Mouse (Mus musculus) heart, adult 11 months (tissue): Measurements from ENCODE around the gene Kirrel3.

Experiments
- DNase-seq: peaks from one replicate; pipeline ENCODE4 v3.0.0; 2022

Gene Kirrel3

DNA sequence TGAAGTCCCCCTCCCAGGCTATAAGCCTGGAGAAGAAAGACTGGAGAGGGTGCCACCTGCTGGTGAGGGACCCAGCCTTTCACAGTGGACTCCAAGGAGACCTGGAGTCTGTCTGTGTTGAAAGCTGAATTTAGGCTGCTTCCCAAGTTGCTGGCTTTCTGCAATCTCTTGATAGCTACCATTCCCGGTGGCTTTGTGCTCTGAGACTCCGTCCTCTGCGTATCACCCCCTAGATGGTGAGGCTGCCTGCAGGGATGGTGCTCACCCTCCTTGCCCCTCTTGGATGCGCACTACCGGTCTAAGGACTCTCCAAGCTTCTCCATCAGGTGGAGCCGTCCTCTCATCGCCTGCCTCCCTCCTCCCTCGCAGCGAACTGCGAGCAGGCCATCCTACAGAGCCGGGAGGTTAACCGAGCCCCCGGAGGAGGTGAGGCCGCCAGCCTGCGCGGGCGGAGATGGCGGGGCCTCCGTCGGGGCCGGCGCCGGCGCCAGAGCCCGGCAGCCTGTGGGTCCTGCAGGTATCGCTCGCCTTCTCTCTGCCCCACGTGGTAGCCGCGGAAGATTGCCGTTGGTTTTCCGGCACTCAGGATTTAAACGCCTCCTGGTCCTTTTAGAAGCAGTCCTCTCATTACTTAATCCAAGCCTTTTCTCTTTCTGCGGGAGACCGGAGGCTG is at the start of gene Kirrel3:
Kirrel3 (plus strand) TSS at position 136 of the 673 bp plus-strand sequence.
- peak; percentile 85 for DNase-seq

DNA sequence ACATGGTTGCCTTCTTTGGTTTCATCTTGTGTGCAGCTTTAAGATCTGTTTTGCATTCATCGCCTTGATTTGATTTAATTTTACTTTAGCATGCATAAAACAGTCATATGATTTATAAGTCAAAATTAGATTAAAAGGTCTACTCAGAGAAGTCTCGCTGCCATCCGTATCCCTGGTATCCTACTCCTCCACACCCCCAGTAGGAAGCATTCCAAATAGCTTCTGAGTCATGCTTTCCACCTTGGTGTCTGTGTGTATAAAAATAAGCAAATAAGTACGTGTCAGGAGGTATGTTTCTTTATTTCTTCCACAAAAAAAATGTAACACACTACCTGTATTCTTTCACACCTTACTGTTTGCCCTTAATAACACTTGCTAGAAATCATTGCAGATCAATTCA is 45.0 kb upstream of the Kirrel3 start:
- no peak for DNase-seq

DNA sequence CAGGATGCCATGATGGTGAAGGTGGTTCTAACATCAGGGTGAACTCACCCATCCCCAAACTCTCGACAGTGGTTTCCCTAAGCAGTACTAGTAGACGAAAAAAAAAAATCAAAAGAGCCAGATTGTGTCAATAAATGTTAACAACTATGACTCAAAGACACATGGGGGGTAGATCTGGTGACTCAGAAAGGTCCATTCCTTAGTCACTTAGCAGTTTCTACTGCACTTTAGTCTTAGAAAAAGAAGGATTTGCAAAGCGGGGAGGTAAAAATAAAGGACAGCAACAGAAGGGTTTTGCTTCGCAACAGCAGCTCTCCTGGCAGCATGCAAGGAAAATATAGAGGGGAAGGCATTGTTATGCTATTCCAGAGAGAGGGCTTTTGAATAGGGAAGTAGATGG is 41.7 kb upstream of the Kirrel3 start:
- DNase-seq, result no peak

DNA sequence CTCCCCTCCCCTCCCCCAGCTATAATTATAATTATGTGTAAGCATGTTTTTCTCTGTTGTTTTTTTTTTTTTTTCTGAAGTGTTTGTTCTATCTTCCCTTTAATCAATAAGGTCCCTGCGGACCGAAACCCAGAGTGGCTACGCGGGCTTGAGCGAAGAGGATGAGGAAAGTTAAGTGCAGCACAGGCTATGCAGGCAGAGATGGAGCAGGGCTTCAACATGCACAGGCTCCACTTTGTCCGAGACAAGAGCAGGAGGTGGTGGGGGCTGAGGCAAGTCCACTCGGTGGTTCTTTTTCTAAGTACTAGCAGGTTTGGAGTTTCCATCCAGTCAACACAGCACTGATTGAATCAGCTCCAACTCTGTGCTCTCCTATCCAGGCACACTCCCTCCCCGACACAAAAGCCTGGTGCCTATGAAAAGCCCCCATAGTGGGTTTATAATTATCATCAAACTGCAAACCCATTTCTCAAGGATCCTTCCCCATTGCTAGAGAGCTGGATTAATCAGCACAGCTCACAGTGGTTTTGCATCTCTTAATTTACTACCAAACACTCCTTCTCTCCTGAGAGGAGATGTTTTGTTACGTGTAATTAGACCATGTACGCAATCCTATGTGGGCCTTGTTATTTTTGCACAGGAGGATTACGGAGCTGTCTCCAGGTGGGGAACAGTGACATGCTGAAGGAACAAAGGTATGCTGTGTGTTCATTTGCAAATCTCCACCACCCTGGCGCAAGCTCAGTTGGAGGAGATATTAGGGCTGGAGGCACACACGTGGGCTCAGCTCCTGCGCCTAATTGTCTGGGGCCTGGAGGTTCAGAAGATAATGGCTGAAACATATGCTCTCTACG is 39.0 kb upstream of the Kirrel3 start:
- DNase-seq, result no peak

DNA sequence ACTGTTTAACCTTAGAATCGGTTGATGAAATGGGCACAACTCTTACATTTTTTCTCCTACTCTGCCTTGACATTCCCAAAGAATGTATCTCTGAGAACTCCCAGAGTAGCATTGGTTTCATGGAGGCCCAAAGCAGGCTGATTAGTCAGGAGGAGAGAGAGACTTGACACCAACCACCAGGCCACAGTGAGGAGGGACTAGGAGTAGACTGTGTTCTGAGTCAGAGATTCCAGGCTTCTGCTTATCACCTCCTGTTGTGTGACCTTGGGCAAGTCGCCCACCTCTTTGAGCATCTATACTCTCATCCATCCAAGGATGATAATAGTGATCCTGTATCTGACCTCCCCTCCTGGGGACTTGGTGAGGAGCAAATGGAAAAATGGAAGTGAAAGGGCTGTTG is 38.0 kb upstream of the Kirrel3 start:
- no peak for DNase-seq

DNA sequence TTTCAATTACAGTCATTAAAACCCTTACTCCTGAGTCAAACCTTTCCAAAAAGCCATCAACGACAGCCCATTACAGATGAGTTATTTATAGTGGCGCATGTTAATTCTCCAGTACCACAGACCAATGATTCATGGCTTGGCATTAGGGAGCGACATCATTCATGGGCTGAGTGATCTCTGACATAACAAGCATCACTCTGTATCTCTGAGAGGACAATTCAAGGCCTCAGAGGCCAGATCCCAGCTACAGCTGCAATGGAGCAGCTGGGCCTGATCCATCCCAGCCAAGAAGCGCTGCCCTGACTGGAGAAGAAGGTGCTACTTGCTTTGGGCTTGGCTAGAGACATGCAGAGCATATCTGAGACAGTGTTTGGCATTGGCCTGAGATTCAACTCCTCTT is 37.2 kb upstream of the Kirrel3 start:
- peak; percentile 88 for DNase-seq

DNA sequence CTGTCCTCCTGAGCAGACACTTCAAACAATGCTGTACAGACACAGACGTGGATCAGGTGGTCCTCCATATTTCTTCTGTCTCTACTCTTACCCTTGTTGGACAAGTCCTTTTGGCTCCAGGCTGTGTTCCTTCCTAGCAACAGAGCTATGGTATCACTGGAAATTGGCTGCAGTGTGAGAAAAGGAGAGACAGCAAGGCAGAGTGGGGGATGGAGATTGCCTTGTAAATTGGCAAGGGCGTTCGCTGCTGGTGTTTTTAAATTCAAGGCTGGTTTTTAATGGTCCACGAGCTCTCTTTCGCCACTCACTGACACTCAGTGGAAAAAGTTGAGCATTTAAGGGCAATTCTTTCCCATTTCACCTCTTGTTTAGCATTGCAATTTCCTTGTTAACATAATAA is 27.5 kb upstream of the Kirrel3 start:
- peak; percentile 78 for DNase-seq

DNA sequence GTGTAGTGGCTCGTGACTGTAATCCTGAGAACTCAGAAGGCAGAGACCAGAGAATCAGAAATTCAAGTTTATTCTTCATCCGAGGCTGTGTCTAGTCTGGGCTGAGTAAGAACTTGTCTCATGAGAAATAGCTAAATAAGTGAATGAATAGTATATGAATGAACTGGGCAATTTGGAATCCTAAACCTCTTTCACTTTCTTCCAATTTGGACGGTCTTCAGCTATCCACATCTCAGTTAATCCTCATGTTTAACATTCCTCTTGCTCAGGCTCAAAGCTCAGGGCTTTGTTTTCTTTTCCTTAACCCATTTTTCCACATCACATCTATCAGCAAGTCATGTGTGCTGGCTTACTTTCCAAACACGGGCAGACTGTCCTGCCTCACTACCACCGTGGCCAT is 25.7 kb upstream of the Kirrel3 start:
- no peak for DNase-seq

DNA sequence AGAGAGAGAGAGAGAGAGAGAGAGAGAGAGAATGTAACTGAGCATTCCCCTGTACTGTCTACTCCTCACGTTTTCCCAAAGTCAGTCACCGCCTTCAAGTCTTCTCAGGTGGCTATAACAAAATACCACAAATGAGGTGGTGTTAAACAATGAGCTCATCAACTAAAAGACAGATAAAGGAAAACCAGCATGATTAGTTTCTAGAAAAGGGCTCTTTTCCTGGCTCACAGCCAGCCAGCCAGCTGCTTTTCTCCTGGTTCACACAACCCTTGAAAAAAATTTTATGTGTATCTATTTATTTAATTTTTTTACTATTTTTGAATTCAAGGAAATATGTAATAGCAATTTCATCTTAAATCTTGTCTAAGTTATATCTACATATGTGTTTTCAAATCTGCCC is 22.0 kb upstream of the Kirrel3 start:
- peak; percentile 44 for DNase-seq

DNA sequence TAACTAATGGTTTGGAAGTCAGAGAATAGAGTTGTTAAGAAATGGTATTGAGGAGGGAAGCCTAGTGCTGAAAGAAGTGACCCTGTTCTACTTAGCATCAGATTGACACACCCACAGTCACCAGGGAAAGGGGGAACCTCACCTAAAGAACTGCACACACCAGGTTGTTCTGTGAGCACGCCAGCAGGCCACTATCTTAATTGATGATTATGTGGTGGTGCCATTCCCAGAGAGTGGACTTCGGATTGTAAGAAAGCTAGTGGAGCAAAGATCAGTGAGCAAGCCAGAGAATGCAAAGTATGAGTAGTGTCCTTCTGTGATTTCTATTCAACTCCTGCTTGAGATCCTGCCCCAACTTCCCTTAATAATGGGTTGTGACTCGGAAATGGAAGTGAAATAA is 19.6 kb upstream of the Kirrel3 start:
- DNase-seq, result peak; percentile 54

DNA sequence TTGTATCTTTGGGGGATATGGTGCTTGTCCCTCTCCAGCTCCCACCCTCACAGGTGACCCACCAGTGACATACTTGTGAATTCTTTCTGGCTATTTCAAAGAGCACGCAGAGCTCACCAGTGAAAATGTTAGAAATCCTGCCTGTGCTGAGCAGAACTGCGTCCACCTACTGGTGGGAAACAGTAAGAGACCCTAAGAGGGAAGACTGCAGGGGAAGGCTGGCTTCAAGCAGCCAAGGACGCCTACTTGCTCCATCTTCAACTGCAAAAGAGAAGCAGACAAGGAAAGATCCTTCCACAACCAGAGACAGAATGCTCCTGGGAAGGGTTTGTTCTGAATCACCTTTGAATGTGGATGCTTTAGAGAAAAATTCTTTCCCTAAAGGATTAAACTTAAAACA is 16.5 kb upstream of the Kirrel3 start:
- peak; percentile 6 for DNase-seq

DNA sequence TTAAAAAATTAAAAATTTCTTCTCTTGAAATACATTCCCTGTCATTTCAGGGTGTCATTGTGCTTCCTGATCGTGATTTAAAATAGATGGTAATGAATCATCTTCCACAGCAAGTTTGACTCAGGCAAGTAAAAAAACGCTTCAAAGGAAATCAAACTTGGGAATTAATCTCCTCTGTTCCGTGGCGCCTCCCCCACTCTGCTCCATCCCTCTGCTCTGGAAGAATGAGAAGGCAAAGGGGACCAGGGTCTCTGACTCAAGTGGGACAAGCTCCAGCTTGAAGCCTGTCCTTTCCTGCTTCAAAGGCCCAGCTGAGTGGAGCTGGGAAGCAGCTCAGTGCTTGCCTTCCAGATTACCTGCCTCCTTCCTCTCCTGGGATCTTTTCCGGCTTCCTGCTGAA is 9.5 kb upstream of the Kirrel3 start:
- peak; percentile 44 for DNase-seq

DNA sequence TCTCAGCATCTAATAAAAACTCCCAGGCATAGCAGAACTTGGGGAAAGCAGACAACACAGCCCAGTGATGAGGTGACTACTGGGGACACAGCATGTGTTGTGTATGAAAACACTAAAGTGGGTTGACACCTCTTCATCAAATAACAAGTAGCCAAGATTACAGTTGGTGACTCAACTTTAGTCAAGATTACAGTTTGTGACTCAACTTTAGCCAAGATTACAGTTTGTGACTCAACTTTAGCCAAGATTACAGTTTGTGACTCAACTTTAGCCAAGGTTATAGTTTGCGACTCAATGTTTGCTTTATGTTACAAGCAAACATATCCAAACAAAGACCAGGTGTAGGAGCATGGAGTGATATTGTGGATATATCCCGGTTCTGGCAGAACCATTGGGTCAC is 7.2 kb upstream of the Kirrel3 start:
- DNase-seq, result peak; percentile 46

DNA sequence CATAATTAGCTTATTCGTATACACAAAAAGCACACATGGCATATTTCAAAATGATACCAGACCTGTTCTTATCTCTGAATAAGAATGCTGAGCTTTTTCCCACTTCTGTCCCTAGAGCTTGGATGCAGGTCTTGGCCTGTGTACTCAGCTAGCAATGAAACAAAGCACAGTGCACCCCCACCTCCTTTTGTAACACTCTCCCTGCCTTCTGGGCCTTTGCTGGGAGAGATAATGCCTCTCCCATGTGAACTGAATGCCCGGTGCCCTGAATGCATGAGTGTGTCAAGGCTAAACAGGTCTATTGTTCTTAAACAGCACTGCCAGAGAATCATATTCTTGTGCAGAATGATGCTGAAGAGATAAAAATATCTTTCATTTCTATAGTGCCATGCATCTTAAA is 2.5 kb upstream of the Kirrel3 start:
- peak; percentile 55 for DNase-seq

DNA sequence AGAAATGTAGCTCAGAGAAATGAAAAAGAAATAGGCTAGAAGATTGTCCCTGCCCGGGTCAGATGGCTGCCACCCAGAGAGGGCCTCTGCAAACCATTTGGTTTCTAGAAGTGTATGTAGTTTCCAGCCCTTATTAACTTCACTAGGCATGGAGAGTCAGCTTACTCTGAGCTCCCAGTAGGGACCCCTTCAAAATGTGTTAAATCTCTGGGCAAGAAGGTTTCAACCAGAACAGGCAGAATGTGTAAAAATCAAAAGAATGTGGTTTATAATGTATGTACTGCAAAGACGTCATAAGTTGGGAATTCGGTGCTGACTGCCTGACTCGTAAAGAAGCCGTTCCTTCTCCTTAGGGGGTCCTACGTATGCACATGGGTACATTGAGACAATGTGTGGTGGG is 1.0 kb upstream of the Kirrel3 start:
- peak; percentile 15 for DNase-seq

DNA sequence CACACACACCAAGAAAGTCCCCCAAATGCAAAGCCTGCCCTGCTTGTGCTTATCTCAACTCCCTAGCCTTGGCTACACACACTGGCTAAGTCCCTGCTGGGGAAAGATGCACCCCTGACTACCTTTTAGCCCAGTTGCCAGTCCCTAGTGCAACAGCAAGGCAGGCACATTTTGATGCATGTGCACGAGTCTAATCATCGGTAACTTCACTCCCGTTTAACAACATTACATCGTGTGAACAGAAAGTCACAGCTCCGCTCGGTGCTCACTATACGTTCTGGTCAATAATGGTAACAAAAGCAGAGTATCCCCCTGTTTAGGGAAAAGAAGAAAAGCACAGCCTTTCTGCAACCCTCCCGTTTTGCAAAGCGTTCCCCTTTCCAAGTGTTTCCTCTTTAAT is 2.6 kb downstream of the Kirrel3 start:
- DNase-seq, result no peak

DNA sequence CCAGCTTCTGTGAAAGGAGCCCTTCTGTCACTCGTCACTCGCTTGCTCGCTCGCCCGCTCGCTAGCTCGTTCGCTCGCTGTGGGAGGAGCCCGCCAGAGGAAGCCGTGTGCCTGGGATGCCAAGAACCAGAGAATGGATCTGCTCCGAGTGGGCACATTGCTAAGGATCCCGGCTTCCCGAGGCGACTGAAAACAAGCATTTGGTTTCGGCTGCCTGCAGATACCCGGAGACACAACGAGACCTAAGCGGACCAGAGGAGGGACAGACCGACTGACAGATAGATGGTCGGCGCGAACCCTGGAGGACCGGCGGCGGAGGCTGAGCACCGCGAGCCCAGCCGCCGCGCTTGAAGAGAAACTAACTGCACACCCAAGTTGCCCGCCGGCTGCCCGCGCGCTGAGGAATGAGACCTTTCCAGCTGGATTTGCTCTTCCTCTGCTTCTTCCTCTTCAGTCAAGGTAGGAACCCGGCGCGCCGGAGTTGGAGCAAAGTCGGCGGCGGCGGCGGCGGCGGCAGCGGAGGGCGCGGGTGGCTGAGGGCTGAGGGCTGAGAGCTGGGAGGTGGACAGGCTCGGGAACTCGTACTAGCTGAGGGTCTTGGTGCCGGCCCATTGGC is 3.1 kb downstream of the Kirrel3 start:
- DNase-seq, result peak; percentile 87

DNA sequence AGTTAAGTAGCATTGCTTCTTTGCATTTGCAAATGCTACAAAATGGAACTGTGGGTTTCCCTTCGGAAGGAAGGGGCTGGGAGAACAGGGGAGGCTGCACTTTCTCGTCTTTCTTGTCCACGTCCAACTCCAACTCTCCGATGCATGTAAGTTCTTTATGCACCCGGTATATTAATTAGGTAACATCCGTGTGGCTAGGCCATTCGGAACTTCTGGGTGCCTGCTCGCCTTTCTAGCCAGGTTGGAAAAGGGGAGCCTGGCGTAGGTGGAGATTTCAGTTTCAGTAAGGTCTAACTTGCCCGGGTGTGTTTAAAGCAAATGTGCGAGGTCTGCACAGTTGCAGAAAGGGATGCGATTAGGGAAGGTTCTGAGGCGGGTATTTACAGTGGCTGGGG is 3.6 kb downstream of the Kirrel3 start:
- DNase-seq, result no peak

DNA sequence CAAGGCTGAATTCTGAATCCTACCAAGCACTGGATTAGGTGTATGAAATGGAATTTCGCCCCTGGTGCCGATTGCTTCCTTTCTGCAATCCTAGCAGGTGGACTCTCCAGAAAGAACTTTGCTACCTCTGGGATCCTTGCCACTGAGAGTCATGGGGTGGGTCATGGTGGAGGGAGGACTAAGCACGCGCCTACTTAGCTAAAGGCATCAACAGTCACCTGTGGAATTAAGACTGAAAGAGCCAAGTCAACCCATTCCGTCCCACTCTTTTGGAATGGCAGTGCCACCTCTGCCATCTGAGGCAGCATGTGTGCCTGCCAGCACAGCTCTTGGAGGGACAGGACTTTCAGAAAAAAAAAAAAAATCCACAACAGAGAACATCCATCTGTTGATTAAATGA is 4.1 kb downstream of the Kirrel3 start:
- no peak for DNase-seq

DNA sequence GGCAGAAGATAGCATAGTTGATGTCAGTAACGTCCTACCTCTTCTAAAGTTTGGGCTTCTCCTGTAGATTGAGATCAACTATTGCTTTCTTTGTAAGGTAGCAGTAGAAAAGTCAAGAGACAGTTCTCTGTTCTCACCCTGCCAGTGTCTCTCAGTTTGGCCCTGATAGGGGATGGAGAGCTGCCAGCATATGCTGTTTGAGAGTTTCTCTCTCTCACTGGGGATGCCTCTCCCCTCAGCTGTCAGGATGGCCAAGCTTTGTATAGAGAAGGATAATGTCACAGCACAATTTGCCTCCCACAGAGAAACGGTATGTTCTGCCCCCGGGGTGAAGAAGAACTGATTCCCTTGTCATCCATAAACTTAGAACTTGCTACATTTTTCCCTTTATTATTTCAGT is 6.4 kb downstream of the Kirrel3 start:
- no peak for DNase-seq

DNA sequence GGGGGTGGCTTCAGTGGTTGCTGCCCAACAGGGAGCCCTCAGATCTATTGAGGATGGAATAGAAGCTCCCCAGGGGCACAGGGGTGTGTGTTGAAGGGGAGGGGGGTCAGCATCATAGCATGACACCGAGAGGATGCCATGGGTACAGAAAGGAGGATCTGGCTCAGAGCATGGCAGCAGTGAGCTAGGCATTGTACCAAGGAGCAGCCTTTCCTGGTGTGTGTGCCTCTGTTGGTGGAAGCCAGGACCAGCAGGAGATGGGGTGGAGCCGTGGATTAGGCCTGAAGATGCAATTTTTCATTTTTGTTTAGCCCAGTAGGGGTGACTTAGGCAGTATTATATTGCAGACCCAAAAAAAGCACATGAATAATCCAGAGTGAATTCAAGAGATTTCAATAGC is 7.9 kb downstream of the Kirrel3 start:
- no peak for DNase-seq

DNA sequence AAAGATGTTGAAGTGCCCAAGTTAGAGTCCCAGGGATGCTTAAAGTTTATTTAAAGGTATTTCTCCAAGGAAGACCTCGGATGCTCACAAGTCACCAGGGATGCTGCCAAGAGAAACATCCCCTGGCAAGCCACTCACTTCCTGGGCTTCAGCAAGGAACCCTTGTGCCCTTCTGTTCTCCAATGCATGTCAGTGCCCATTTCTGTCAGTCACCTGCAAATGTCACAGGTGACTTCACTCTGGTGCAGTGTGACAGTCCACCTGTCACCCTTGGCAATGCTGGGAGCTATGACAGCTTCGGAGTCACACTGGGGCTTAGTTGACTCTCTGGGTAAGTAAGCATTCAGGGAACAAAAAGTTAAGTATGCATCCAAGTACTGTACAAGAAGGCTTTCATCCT is 12.4 kb downstream of the Kirrel3 start:
- DNase-seq, result no peak

DNA sequence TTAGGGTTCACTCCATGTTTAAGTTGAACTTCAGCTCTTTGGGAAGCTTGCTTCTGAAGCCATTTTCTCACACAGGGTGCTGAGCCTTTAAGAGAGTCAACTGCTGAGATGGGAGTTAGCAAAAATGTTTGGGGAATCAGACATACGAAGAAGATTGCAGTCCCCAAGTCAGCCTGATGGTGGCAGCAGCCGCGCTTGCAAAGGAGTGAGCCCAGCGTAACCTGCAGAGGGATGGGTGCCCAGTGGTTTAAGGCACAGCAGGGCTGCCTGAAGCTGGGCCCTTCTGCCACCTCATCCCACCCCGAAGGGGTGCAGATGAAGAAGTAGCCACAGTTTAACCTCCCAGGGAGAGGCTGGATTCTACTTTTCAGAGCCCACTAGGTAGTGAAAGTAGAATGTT is 13.0 kb downstream of the Kirrel3 start:
- peak; percentile 92 for DNase-seq

DNA sequence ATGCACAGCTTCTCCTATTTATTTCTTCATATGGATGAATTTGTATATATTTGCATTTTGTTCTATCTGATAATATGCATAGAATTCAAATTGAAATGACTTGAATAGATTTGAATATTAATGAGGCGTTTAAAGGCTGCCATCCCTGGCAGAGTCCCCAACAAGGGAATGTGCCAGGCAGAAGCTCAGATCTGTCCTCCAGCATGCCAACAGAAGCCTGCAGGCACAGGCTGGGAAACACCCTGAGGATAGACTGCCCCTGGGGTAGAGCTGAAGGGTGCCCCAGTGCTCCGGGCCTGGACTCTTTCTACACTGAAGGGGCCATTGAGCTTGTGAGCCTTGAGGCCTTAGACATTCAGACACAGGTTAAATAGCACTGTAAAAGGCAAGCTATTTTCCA is 21.5 kb downstream of the Kirrel3 start:
- DNase-seq, result no peak
